Mouse (Mus musculus) midbrain, embryonic 15.5 days (tissue): ENCODE measurements at regions not wholly inside any gene's neighbourhood (a gene's known extent, or its start where the extent isn't known, plus 50 kb on each side); places are given as distances from the start of the nearest gene placed in this dataset.

Experiments used
- ATAC-seq: fragments of 200-750 bp; cut with Nextera tagmentation; replicated peaks from 2 replicates; pipeline ENCODE4 v1.8.0; 2017; ENCODE audit warnings: moderate TSS enrichment
- H3K27ac ChIP-seq: fragments of 300-500 bp; sonication (generic); 2 replicates; pipeline ENCODE4 v1.5.1; 2015; ENCODE audit warnings: mild to moderate bottlenecking, inconsistent platforms
- H3K27me3 ChIP-seq: fragments of 300-500 bp; sonication (generic); replicated peaks from 2 replicates; pipeline ENCODE4 v1.6.1; 2015; ENCODE audit warnings: inconsistent platforms
- H3K36me3 ChIP-seq: fragments of 300-500 bp; sonication (generic); replicated peaks from 2 replicates; pipeline ENCODE4 v1.6.1; 2015; ENCODE audit warnings: inconsistent platforms
- H3K4me1 ChIP-seq: fragments of 300-500 bp; sonication (generic); 2 replicates; pipeline ENCODE4 v1.6.1; 2015; ENCODE audit warnings: inconsistent platforms
- H3K4me2 ChIP-seq: fragments of 300-500 bp; sonication (generic); 2 replicates; pipeline ENCODE4 v1.6.1; 2015; ENCODE audit warnings: inconsistent platforms, mild to moderate bottlenecking, moderate library complexity
- H3K4me3 ChIP-seq: fragments of 300-500 bp; sonication (generic); 2 replicates; pipeline ENCODE4 v1.5.1; 2015; ENCODE audit warnings: mild to moderate bottlenecking, inconsistent platforms
- H3K9ac ChIP-seq: fragments of 300-500 bp; sonication (generic); 2 replicates; pipeline ENCODE4 v1.6.1; 2015; ENCODE audit warnings: mild to moderate bottlenecking, inconsistent platforms
- H3K9me3 ChIP-seq: fragments of 300-500 bp; sonication (generic); 2 replicates; pipeline ENCODE4 v1.6.1; 2016; ENCODE audit warnings: inconsistent platforms
- WGBS: fragments of 180-500 bp; shearing (Covaris S2); methylation state at CpG from one replicate; pipeline ENCODE4 v1.1.7; 2015; ENCODE audit warnings: mixed read lengths; 5-methylcytosine and 5-hydroxymethylcytosine counted together

DNA sequence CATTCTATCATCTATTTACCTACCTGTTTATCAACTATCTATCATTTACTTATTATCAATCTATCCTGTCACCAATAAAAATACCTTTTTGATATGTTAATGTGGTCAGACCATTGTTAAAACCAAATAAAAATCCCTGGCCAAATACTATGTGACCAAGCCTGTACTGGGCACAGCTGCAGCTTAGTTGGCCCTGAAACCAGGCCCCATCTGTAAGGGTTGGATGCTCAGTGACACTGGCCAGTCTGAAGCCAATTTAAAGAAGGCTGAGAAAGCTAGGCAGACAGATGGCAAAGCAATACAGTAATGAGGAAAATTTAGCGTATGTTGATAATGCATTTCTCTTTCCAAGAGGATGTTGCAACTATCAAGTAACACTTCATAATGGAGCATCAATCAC lies 217.8 kb downstream of the Samd5 start:
- Histone ChIP-seq H3K9me3 (no peaks in the 10 kb centered on the region), H3K4me3 (no peak overlapping the region), H3K4me2 (no peak overlapping the region), H3K27me3 (no peaks in the 10 kb centered on the region), H3K27ac (no peak overlapping the region), H3K36me3 (no peaks in the 10 kb centered on the region), H3K4me1 (0 out of 2 replicates have a peak, but pooled peaks cover 2% of the 10 kb centered on the region), H3K9ac (no peak overlapping the region)
- 85% methylated on average over 1 of the region's 1 CpGs for WGBS
- no peak for ATAC-seq

DNA sequence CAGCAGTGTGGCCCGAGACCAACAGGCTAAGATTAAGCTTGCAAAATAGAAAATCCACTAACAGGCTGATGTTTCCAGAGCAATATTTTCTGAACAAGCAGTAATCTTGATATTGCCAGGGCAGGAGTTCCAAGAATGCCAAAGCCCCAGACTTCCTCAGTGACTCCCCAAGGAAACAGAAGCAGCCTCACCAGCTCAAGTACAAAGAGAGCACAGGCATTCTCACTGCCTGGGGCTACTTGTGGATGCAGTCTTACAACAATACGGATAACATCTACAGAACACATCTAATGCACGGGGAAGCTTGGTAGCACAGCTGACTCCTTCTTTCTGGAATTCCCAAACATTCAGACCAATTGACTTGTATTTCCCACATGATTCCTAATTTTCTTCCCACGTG lies 235.9 kb downstream of the Samd5 start:
- Histone ChIP-seq H3K27me3 (no peaks in the 10 kb centered on the region), H3K9me3 (no peaks in the 10 kb centered on the region), H3K27ac (no peak overlapping the region), H3K9ac (no peak overlapping the region), H3K4me2 (no peak overlapping the region), H3K4me1 (no peaks in the 10 kb centered on the region), H3K4me3 (no peak overlapping the region), H3K36me3 (no peaks in the 10 kb centered on the region)
- ATAC-seq, result no peak
- 54% methylated on average over 4 of the region's 4 CpGs for WGBS

GRCm38 (mm10) chr10:9438366-9438765 lies 236.6 kb downstream of the Samd5 start:
- no peaks in the 10 kb centered on the region for H3K27me3 ChIP-seq
- no peak overlapping the region for H3K4me2 ChIP-seq
- no peaks in the 10 kb centered on the region for H3K4me1 ChIP-seq
- H3K4me3 ChIP-seq, result no peak overlapping the region
- H3K9me3 ChIP-seq, result no peaks in the 10 kb centered on the region
- 74% methylated on average over 4 of the region's 4 CpGs for WGBS
- H3K36me3 ChIP-seq, result no peaks in the 10 kb centered on the region
- no peak for ATAC-seq
- H3K9ac ChIP-seq, result no peak overlapping the region
- no peak overlapping the region for H3K27ac ChIP-seq

DNA sequence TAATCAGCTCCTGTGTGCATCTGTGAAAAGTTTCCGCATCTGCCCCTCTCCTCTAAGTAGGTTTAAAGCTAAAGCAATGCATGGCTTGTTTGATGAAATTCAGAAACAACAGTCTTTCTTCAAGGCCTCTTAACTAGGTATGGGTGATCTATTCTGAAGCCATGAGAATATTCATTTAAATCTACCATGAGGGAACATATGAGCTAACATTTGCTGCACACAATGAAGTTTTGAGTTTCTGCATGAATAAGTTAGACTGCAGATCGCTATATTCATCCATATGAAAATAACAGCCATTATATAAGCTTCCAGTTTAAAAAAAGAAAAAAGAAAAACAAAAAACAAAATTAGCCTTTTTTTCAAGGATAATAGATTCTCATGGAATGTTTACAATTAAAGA lies 245.9 kb downstream of the Samd5 start:
- Histone ChIP-seq H3K27ac (no peak overlapping the region), H3K9ac (no peak overlapping the region), H3K9me3 (no peaks in the 10 kb centered on the region), H3K4me3 (no peak overlapping the region), H3K27me3 (no peaks in the 10 kb centered on the region), H3K4me1 (0 out of 2 replicates have a peak, but pooled peaks cover 4% of the 10 kb centered on the region), H3K4me2 (no peak overlapping the region), H3K36me3 (no peaks in the 10 kb centered on the region)
- no peak for ATAC-seq
- WGBS, result 80% methylated on average over 2 of the region's 2 CpGs

GRCm38 (mm10) chr10:9420741-9421140 lies 254.3 kb downstream of the Samd5 start:
- H3K4me1 ChIP-seq, result no peaks in the 10 kb centered on the region
- no peaks in the 10 kb centered on the region for H3K9me3 ChIP-seq
- no peak overlapping the region for H3K4me2 ChIP-seq
- no peaks in the 10 kb centered on the region for H3K27me3 ChIP-seq
- 47% methylated on average over 4 of the region's 4 CpGs for WGBS
- no peak overlapping the region for H3K9ac ChIP-seq
- no peaks in the 10 kb centered on the region for H3K36me3 ChIP-seq
- H3K4me3 ChIP-seq, result no peak overlapping the region
- H3K27ac ChIP-seq, result no peak overlapping the region
- no peak for ATAC-seq

DNA sequence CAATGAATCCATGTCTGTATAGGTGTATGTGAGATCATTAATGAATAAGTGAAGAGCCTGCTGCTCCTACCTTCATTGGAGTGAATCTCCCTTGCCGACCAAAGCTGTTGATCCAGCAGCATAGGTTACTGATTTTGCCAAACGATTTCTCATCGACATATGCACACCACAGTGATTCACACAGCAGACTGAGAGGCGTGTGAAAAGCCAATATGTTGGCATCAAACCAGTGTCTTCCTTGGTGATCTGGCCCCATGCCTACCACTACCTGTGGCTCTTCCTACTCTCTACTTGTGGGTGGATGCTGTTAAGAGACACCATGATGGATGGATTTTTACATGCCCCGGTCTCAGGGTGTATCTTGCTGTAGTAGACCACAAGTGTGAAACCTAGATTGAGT lies 258.3 kb downstream of the Samd5 start:
- H3K27me3 ChIP-seq, result no peaks in the 10 kb centered on the region
- no peak overlapping the region for H3K9ac ChIP-seq
- no peaks in the 10 kb centered on the region for H3K36me3 ChIP-seq
- H3K9me3 ChIP-seq, result no peaks in the 10 kb centered on the region
- ATAC-seq, result no peak
- H3K4me2 ChIP-seq, result no peak overlapping the region
- 95% methylated on average over 5 of the region's 5 CpGs for WGBS
- no peak overlapping the region for H3K27ac ChIP-seq
- no peak overlapping the region for H3K4me3 ChIP-seq
- H3K4me1 ChIP-seq, result no peaks in the 10 kb centered on the region

GRCm38 (mm10) chr10:9406101-9406500 lies 268.9 kb downstream of the Samd5 start:
- 64% methylated on average over 4 of the region's 4 CpGs for WGBS
- H3K4me3 ChIP-seq, result no peak overlapping the region
- H3K36me3 ChIP-seq, result no peaks in the 10 kb centered on the region
- ATAC-seq, result no peak
- H3K4me1 ChIP-seq, result no peaks in the 10 kb centered on the region
- H3K27ac ChIP-seq, result no peak overlapping the region
- no peaks in the 10 kb centered on the region for H3K9me3 ChIP-seq
- H3K9ac ChIP-seq, result no peak overlapping the region
- H3K4me2 ChIP-seq, result no peak overlapping the region
- H3K27me3 ChIP-seq, result no peaks in the 10 kb centered on the region

DNA sequence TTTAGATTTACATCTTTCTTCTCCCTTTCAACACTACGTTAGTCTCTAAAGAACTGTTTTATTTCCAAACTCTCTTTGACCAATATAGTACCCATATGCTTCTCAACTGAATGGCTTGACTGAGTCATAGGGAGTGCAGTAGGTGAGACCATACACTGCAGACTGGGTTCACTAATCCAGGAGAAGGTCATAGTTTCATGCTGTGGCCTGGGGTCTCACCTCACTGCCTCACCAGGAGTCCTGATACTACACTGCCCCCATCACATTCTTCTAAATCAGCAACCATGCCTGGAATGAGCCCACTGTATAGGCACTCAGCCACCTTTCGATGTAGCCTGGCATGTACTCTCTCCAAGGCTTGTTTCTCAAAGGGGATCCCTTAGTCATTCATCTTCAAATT lies 269.6 kb downstream of the Samd5 start:
- no peak overlapping the region for H3K27ac ChIP-seq
- H3K9ac ChIP-seq, result no peak overlapping the region
- WGBS, result 90% methylated on average over 2 of the region's 2 CpGs
- no peaks in the 10 kb centered on the region for H3K9me3 ChIP-seq
- no peaks in the 10 kb centered on the region for H3K4me1 ChIP-seq
- no peak overlapping the region for H3K4me2 ChIP-seq
- ATAC-seq, result no peak
- H3K36me3 ChIP-seq, result no peaks in the 10 kb centered on the region
- no peak overlapping the region for H3K4me3 ChIP-seq
- H3K27me3 ChIP-seq, result no peaks in the 10 kb centered on the region

DNA sequence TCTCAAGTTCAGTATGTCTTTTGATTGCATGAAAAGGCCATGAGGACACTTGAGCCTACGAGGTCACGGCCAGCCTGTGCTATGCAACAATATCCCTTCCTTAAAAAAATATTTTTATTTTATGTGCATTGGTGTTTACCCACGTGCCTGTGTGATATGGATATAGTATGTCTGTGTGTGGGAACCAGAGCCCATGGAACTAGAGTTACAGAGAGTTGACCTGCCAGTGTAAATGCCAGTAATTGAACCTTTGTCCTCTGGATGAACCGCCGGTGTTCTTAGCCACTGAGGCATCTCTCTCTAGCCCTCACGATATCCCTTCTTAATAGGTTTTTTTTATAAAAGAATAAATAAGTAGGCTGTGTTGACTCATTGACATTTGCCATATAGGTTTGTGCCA lies 270.0 kb downstream of the Samd5 start:
- ATAC-seq, result no peak
- H3K9ac ChIP-seq, result no peak overlapping the region
- no peak overlapping the region for H3K4me2 ChIP-seq
- WGBS, result 86% methylated on average over 6 of the region's 6 CpGs
- H3K36me3 ChIP-seq, result no peaks in the 10 kb centered on the region
- H3K9me3 ChIP-seq, result no peaks in the 10 kb centered on the region
- no peak overlapping the region for H3K4me3 ChIP-seq
- no peaks in the 10 kb centered on the region for H3K27me3 ChIP-seq
- no peaks in the 10 kb centered on the region for H3K4me1 ChIP-seq
- H3K27ac ChIP-seq, result no peak overlapping the region

DNA sequence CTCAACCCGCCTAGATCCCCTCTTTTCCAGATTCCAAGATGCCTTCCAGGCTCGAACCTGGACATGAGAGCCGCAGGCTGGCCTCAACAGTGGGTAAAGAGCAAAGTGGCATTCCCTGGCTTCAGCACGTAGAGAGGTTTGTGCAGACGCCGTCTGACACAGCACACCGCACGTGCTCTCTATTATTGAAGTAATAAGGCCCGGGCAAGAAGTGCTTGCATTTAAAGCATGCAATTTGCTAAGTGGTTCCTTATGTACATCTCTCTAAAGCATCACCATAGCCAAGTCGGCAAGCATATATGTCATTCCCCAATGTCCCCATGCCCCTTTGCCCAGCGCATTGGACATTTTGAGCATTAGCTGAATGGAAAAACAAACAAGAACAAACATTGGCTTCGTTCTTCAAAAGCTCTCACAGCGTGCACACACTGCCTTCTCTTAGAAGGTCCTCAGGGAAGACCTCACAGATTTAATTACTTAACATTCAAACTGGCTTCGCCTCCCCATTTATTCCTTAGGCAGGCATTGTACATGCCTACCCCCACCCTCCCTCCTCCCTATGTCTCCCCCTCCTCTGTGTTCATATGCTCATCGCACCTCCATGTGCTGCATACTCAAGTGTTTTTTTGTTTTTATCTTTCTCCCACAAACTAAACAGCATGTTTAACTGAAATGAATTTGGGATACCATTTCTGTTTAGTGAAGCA lies 273.9 kb downstream of the Samd5 start:
- H3K27ac ChIP-seq, result no peak overlapping the region
- H3K4me3 ChIP-seq, result no peak overlapping the region
- H3K9ac ChIP-seq, result no peak overlapping the region
- H3K27me3 ChIP-seq, result no peaks in the 10 kb centered on the region
- ATAC-seq, result peak; percentile 55
- H3K4me1 ChIP-seq, result no peaks in the 10 kb centered on the region
- H3K36me3 ChIP-seq, result no peaks in the 10 kb centered on the region
- no peaks in the 10 kb centered on the region for H3K9me3 ChIP-seq
- H3K4me2 ChIP-seq, result no peak overlapping the region
- 69% methylated on average over 15 of the region's 15 CpGs for WGBS

DNA sequence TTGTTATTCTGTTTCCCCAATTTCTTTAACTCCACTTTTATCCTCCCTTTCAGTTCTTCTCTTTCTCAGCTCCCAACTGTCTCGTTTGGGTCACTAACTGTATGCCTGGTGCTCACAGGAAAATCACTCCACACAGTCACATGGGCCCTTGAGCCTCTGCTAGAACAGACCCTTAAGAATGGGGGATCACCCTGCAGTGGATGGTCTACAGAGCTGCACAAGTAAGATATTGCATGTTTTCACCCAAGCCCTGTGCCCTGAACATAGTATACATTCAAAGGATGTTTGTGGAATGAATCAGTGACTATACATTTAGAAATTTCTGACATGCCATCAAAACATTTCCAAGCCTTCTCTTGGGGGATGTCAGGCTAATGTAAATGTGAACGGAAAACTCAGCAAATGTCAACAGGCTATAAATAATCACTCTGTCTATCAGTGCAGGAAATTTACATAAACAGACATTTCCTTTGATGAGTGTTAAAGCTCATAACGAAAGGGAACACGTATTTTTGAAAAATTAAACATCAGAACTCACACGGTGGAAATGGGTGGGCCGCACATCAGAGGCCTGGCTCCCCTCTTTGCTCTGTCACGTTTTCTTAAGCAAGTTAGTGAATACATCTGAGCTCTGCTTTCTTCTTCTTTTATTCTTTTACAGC lies 297.4 kb downstream of the Samd5 start:
- Histone ChIP-seq H3K27ac (0 out of 2 replicates have a peak overlapping the region, but pooled peaks have one; percentile 11), H3K4me3 (no peak overlapping the region), H3K4me2 (no peak overlapping the region), H3K9ac (no peak overlapping the region), H3K4me1 (peaks cover 9% of the 10 kb centered on the region; the same call in 1 of the 2 replicates), H3K36me3 (no peaks in the 10 kb centered on the region), H3K27me3 (no peaks in the 10 kb centered on the region), H3K9me3 (no peaks in the 10 kb centered on the region)
- 46% methylated on average over 7 of the region's 7 CpGs for WGBS
- no peak for ATAC-seq

- Histone ChIP-seq H3K4me3 (no peak overlapping the region), H3K36me3 (no peaks in the 10 kb centered on the region), H3K4me2 (no peak overlapping the region), H3K4me1 (no peaks in the 10 kb centered on the region), H3K27me3 (no peaks in the 10 kb centered on the region), H3K9me3 (no peaks in the 10 kb centered on the region), H3K9ac (no peak overlapping the region), H3K27ac (no peak overlapping the region)
- 62% methylated on average over 1 of the region's 1 CpGs for WGBS
- ATAC-seq, result no peak
These were observed 312.6 kb downstream of the Samd5 start for GRCm38 (mm10) chr10:9362306-9362865.
